Mouse (Mus musculus): ENCODE data around the gene Fbxw10.
A peak's percentile ranks its signal among the peaks of the same experiment; 100 is the strongest.

Fbxw10 gene

DNA sequence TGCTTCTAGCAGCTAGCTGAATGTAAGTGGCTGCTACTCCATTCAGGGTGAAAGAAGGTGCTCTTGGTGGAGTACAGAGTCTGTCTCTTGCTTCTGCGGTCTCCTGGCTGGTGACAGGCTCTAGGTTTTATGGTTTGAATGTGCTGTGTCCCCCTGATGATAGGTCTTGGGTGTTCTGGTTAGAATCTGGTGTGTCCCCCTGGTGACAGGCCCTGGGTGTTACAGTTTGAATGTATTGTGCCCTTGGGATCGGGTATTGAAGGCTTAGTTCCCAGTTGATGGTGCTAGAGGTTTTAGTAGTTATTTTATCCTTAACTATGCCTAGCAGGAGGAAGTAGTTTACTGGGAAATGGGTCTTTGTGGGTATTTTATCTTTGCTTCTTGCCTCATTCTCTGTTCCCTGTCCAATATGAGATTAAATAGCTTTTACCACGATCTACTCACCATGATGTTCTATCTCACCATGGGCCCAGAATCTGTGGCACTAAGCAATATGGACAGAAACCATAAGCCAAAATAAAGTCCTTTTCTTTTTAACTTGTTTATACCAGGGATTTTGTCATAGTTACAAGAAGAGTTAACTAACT lies 62.9 kb downstream of the Fbxw10 start:
- no peak for DNase-seq

DNA sequence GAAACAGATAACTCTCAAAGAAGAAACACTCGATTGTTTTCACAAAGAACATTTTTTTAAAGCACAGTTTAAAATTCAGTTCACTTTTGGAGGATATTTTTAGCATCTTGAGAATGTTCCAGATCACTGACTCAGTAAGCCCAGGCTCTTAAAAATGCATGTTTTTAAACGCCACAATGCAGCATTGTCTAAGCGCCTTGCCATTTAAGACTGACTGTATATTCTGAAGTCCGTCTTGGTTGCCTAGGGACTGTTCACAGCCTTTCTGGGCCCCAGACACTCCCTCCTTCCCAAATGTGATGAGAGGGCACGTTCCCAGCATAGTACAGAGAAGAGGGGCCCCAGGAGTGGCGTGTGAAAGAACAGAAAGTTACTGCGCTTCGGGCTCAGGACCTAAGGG lies 64.5 kb downstream of the Fbxw10 start:
- no peak for DNase-seq

DNA sequence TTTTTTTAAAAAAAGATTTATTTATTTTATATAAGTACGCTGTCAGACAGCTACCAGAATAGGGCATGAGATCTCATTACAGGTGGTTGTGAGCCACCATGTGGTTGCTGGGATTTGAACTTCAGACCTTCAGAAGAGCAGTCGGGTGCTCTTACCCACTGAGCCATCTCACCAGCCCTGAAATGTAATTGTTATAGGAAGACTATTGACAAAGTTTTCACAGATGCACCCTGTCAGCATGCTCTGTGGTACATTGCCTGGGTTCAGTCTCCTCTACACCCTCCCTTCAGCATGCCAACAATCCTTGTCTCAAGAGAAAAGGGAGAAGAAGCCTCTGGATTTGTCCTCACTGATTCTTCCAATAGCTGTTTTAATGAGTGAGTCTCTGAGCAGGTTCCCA lies 66.3 kb downstream of the Fbxw10 start:
- no peak for DNase-seq

DNA sequence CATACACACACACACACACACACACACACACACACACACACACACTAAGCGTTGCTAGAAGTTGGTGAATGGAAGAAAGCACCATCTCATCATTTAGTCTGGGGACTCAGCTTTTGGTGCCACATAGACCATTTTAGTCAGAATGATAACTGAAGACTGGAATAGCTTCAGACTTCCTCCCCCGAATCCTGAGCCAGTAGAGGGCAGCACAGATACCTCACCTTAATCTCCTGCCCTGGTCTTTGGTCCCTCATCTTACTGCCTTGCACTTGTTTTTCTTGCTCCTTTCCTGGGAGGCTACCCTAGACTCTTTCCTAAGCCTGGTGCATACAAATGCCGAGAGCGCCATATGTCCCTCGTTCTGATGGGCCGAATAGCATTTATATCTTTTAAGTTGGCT lies 67.7 kb downstream of the Fbxw10 start:
- peak; percentile 57 for DNase-seq

DNA sequence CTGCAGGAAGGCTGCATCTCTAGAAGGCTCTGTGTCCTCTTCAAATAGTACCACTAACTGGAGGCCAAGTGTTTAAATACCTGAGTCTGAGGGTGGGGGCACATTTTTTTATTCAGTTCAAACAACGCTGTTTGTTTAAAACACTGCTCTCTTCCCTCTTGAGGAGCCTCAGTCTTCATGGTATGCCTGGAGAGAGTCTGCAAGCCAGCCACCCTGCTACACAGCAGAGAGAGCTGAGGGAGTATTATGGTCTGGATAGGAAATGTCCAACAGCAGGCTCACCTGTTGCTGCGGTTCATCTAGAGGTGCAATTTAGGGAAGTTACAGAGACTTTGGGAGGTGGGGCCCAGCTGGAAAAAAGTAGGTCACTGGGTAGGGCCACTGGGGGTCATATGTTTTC lies 68.6 kb downstream of the Fbxw10 start:
- DNase-seq = no peak

DNA sequence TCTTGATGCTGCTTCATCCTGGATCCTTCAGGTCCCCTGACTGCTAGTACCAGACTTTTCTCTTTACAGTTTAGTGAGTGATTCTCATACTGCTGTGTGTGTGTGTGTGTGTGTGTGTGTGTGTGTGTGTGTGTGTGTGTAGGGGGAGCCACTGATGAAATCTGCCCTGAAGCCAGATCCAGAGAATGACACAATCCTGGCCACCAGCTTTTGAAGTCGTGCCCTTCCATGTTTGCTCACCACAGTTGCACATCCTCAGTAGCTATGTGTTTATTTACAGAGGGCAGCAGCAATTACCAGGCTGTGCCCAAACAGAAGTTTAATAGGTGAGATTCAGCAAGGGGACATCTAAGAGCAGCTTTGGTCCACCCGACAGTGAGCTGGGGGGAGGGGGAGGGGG lies 69.9 kb downstream of the Fbxw10 start:
- DNase-seq = no peak

DNA sequence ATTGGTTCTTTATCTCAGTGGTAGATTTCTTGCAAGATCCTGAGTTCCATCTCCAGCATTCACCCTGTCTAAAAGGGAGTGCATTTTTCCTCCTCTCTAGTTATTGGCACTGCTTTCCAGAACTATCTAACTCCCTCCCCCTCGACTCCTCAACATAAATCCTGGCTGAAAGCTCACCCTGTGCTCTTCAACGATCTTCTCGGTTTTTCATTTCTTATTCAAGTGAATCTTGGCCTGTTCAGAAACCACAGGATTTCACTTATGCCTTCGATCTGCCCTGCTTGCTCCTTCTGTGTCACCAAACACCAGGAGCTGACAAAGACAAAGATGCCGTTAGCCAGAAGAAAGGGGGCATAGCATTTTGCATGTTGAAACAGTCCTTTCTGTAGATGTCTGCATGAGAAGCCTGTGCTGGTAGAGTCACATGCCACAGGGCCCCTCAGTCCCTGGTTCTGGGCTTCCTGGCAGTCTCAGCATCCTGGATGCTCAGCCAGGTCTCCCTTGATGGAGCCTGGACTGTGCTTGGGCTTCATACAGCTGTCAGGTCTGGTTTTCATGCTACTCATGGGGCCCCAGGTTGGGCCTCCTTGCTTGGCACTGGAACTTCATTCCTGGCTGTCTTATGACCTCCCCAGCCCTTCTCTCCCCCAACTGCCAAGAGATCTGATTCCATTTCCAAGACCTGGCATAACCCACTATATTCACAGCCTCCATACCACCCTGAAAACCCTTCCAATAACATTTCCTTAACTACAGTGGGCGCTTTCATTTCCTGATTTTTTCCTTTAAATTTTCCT lies 73.3 kb downstream of the Fbxw10 start:
- no peak for DNase-seq

DNA sequence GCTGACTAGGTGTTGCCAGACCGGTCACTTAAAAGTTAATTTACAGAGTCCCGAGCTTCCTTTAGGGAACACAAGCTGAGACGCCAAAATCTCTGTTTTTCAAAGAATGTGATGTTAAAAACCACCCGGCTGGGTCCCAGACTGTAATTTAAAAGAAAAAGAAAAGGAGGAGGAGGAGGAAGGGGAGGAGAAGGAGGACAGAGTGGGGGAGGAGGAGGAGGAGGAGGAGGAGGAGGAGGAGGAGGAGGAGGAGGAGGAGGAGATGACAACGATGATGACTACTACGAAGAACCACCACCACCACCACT lies 73.8 kb downstream of the Fbxw10 start:
- no peak for DNase-seq

DNA sequence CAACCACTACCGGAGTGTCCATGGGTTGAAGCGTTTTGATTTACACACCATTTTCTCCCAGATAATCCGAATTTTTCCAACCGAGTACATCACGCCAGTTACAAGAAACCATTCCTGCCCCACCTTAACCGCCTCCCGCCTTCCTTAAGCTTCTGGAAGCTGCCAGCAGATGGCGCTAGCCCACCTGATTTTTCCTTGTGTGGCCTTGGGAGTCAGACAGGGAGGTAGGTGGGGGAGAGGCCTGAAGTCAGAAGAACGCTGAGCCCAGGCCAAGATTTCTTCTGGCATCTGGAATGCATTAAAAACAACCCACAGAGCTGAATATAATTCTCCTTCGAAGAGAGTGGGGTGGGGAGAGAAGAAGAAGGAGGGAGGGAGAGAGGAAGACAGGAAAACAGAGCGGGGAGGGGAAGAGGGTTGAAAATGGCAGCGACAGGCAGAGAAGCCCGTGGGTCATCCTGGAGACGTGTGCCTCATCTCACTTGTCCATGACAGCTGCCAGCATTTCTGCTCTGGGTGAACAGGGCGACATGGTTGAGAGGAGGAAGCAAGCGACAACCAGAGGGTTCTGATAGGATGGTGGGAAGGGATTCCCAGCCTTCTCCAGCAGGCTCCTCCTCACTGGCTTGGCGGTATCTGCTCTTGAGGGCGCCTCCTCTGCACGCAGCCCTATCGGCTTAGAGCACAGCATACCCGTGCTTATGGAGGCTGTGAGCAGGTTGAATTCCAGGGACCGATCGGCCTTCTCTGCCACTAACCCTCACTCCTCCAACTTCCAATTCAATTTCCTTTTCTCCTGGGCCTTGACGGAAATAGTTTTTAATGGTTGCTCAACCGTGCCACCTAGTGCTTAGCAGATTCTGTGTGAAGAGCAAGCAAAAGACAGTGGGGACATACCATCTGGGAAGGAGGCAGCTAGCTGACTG lies 74.4 kb downstream of the Fbxw10 start:
- peak; percentile 95 for DNase-seq

DNA sequence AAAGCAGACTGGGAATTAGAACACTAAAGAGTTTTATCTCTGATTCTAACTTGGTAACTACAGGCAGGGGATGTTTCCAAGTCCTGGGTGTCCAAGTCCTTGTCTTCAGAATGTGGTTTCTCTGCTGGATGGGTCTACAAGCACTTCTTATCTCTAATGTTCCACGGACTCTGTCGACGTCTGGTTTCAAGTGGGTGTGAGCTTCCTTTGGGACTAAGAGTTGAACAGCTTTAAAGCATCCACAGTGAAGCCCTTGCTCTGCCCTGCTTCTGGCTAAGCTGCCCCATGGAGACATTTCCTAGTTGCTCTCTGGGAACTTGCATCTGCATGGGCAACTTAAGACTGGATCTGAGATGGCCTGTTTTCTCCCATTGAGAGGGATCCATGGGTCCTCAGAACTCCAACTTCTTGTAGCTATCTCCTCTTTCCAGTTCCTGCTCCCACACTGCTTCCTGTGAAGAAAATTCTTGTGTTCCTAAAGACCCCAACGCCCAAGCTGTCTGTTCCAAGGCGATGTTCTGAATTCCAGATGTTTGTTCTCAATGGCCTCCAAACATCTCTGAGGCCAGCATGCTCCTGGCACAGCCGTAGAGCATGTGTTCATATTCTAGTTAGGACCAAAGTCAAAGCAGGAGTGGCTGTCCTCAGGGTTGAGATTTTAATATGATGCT lies 77.4 kb downstream of the Fbxw10 start:
- DNase-seq = peak; percentile 32

Data from kidney, postnatal 10 days (tissue).